Mouse (Mus musculus) frontal cortex, postnatal 10 days (tissue): ENCODE measurements around the gene Rbbp4.
"Not testable (repeated sequence)": the region's sequence is repeated elsewhere in the genome, so short reads cannot be mapped to it uniquely, and the experiment has no call there.

Experiments used
- DNase-seq, 2 experiments: peaks; one replicate each; pipeline ENCODE4 v3.0.0; 2022; ENCODE audit warnings: low spot score in 2 of 2, mixed read lengths in 1 of 2

Gene Rbbp4

DNA sequence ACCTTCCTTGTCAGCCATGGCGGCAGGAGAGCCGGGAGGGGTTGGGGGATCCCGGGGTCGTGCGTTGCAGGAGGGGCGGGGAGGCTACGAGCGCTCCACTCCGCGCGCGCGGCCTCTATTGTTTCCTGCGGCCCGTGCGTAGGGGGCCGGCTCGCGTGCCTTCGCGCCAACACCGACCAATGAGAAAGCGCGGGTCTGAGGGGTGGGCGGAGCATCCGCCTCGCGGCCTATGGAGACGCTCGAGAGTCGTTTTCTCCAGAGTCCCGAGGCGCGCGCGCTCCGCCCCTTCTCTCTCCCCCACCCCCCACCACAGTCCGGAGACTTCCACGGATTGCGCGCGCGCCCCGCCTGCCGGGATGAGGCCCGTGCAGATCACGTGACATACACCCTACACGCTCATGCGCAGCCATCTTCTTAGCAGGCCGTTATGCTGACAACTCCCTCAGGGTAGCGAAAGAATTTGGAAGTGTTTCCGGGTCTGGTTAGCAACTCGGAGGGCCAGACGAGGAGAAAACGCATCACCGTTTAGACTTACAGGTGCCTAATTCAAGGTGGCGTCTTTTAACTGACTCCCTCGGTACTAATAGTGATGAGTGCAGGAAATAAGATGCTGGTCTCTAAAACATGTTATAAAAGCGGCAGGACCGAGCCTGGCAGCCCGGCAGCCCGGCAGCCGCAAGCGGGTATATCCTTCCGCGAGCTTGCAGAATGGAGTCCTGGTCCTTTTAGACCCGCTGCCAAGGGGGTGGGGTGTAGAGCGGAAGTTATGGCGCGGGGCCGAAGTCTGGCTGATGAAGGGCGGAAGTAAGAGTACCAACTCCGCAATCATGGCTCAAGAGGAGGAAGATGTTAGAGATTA is at the start of gene Rbbp4, which contains the start of gene Zbtb8os:
TSS of gene Rbbp4 (minus strand) at position 155 of the 859 bp plus-strand sequence.
TSS of gene Zbtb8os (plus strand) at position 480 of the 859 bp plus-strand sequence.
- DNase-seq: peak; percentile 96 to 97

DNA sequence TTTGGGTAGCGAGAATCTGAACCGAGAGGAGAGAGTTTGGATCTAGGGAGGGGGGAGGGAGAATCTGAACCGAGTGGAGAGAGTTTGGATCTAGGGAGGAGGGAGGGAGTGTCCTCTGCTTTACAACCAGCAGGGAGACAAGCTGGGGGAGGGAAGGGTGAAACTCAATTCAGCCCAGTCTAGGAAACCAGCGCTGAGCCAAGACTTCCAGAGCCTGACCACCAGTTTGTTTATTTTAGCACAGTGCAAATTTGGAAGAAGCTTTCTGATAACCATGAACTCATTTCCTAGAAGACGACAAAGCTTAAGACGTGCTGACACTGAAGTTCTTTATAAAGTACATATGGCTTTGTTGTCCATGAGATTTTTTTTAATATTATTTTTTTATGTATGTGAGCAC is 49.3 kb upstream of the Rbbp4 start:
- no peak for DNase-seq

DNA sequence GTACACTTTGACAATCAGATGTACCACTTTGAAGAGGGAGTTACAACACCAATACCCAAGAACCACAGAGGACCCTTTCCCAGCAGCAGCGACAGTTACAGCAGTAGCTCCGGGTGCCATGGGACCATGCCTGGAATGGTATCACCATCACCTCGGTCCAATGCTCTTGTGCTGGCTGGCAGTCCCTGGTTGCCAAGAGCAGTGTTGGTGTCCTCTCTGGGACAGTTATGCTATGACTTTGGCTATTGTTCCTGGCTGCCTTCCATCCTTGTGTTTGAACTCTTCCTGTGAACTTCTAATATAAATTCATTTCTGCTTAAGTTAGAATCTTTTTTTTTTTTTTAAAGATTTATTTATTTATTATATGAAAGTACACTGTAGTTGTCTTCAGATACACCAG is 48.4 kb upstream of the Rbbp4 start:
- DNase-seq: no peak

DNA sequence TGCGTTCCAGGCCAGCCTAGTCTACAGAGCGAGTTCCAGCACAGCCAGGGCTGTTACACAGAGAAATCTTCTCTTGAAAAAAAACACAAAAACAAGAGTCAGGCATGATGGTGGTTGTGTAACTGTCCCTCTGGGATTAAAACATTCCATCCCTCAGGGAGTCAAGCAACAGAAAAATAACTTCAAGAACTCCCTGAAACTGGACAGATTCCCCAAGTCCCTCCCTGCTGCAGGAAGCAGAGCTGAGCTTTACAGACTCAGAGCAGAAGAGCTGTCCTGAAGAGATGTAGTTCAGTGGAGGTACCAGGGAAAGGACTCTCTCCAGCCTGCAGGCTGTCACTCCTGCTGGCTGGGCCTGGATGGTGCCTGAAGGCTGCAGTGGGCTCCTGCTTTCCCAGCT is 47.3 kb upstream of the Rbbp4 start:
- no peak for DNase-seq

DNA sequence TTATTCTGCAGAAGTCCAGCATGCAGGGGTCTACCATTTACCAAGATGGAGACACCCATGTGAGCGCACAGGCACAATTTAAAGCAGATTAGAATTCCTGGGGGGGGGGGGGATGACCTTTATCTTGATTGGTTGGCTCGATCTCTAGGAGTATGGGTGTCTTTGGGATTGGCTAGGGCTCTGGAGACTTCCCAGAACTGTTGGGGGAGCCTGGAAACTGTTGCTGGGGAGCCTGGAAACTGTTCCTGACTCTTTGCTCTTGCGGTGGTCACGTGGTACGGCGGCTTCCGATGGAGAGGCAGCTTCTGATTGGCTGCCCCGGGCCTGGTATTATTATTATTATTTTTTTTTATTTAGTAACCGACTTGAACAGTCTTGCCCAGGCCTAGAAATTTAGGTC is 46.9 kb upstream of the Rbbp4 start:
- DNase-seq: no peak

DNA sequence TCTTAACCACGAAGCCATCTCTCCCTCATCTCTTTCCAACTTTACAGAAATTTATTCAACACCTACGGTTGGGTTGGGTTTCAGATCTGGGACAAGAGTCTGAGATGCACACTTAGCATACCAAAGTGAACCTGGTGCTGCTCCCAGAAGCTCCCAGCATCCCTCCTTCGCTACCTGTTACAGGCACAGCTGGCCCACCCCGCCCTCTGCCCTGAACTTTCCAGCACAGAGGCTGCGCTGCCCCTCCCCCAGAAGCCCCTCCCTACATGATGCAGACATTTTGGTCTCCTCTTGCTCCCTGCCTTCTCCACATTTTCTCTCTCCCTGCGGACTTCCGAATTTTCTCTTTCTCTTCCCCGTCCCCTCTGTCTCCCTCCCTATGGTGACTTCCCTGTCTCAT is 46.0 kb upstream of the Rbbp4 start:
- DNase-seq: no peak

DNA sequence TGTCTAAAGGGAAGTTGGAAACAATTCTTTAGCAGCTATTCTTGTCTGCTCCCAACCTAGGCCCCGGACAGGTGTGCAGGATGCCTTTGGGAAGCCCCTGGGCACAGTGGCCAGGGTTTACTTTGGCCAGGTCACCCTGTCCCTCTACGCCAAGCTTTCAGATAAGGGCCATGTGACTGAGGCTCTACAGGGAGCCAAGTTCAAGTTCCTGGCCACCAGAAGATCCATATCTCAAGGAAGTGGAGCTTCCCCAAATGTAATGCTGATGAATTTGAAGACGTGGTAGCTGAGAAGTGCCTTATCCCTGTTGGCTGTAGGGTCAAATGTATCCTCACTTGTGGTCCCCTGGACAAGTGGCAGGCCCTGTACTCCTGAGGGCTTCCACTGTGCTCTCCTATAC is 44.6 kb upstream of the Rbbp4 start:
- DNase-seq: no peak

DNA sequence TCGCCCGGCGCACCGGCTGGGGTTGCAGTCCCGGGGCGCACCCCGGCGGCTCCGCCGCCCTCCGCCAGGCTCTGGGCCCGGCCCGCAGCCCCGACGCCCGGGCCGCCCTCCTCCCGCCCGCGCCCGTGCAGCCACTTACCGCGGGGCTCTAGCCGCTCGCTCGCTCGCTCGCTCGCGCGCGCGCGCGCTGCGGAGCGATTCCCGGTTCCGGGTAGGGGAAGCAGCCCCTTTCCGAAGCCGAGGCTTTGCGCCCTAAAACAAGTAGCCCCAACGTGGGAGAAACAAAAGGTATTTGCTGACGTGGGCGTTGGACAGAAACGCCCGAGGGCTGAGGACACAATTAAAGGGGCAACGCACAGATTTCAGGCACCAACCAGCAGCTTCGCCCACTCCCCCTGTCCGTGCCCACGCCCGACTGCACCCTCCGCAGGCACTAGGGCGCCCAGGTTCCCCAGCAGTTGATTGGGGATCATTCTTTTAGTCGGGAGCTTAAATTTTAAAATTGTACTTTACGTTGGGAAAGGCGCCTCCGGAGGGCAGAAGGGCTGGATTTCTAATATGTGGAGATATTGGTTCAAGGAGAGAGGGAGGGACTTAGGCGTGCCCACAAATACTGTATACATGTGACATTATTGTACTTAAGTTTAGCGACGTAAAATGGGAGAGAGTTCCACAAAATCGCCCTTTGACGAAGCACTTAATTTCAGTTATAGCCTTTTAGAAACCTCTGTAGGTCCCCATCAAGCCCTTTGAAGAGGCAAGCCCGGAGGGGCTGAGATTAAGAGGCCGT is 42.6 kb upstream of the Rbbp4 start, which contains the start of gene Zbtb8a:
TSS of gene Zbtb8a (minus strand) at position 516 of the 790 bp plus-strand sequence.
- DNase-seq: peak in 1 of 2 experiments; percentile 31

DNA sequence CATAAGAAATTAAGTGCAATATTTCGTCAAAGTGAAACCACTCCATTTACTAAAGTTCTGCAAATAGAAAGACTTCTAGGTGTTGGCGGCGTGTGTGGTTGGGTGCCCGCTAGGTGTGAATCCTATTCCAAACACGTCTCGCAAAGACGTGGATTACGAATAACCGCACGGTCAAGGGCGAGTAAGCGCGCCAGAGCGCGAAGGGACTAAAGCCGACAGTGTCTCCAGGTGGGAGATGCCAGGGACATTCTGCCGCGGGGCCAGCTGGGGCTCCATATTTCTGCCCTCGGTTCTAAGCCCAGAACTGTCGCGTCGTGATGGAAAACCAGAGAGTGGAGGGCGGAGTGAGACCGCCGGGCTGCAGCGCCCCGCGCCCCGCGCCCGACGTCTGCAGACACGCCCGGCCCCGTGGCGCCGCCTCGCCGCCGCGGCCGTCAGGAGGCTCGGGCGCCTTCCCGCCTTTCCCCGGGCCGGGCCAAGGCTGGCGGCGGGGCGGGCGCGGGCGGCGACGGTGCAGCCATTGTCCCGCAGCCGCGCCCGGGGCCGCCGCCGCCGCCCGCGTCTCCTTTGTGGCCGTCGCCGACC is 41.9 kb upstream of the Rbbp4 start:
- peak in 1 of 2 experiments; percentile 42 for DNase-seq

DNA sequence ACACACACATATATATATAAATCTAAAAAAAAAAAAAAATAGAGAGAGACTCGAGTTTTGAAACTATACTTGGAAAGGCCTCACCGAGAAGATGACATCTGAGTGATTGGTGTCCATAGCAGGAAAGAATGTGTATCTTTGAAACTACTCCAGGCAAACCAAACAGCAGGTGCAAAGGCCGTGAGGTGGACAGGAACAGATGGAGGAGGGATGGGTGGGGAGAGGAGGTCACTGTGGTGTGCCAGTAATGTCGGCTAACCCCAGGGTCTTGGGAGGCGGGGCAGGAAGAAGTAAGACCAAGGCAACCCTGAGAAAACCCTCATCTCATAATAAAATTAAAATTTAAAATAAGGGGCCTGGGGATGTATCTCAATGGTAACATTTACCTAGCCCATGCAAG is 40.7 kb upstream of the Rbbp4 start:
- DNase-seq: no peak

DNA sequence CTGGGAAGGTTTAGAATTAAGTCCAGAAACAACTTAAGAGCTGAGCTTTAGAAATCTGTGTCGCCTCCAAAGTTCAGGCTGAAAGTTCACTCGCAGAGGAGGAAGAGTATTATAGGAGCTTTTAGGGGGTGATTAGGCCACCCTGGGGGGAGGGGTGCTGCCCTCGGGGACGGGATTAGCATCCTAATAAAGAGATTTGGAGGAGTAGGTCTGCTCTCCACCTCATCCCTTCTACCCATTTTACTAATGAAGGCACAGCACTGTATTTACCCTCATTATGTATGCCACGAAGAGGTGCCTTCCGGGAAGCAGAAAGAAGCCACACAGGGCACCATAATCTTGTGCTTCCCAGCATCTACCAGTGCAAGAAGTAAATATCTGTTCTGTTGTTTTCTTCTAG is 39.8 kb upstream of the Rbbp4 start:
- no peak for DNase-seq

DNA sequence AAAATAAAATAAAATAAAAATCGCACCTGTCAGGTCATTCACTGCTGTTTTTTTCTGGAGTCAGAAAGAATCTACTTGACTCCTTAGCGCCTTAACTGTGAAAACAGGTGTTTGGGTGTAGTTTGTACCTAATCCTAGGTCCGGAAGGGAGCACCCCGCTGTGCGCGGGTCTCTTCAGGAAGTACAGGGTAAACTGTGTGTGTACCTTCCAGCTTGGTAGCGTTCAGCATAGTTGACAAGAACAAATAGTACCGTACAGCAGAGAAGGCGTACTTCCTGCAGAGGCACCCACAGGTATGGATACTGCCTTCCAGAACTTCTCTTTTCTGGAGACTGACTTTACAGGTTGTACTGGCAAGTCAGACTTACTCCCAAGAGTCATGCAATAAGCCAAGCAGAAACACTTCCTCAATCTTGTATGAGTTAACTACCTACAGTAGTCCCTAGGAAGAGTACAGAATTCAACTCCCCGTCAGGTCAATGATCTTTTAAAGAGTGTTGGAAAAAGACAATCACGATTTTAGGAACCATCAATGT is 39.1 kb upstream of the Rbbp4 start:
- no peak for DNase-seq

DNA sequence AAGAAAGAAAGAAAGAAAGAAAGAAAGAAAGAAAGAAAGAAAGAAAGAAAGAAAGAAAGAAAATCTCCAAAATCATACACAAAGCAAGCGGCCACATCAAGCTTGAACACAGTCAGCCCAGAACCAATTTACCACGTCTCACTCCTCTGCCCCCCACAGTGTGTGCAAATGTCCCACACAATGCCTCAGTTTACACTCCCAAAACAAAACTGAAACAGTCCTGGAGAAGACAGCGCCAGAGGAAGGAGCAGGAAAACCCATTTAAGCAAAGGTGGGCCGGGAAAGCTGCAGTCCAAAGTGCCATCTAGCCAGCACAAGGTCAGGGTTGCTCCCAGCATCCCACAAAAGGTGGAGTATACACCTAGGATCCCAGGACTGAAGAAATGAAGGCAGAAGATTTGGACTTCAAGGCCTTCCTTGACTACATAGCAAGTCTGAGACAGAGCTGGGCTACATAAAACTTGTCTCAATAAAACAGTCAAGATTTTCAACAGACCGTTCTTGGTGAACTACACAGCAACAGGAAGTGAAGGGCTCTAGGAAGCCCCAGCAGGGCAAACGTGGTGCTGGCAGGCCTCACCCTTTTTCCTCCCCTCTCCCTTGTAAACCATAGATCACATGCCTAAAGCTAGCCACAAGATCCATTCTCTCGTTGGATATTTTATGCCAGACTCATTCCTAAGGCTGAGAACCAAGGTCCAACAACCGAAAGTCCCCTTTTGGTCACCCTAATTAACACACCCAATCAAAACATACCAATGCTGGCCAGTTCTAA is 38.2 kb upstream of the Rbbp4 start:
- DNase-seq: no peak

DNA sequence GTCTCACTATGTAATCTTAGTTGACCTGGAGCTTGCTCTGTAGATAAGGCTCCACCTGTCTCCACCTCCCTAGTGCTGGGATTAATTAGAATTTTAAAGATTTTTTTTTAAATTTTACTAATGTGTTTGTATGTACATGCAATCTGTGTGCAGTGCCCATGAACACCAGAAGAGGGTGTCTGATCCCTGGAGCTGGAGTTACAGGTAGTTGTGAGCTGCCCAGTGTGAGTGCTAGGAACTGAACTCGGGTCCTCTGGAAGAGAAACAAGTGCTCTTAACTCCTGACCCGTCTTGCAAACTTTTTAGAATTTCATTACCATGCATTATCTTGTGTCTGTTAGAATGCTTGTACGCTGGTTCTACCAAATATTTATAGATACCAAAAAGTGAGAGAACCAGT is 36.2 kb upstream of the Rbbp4 start:
- DNase-seq: no peak

DNA sequence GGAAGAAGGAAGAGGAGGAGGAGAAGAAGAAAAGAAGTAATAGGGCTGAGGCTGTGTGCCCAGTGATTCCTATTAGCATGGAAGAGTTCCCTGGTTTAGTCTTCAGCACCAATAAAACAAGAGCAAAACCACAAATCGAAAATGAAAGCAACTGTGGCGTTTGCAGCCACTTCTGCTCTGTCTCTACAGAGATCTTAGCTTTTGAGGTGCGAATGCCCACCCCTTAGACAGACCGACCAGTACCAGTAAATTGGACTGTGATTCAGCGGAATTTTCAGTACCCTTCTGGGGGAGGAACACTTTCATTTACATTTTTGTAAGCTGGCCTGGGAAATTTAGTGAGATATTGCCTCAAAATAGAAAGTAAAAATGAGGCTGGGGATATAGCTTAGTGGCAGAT is 30.1 kb upstream of the Rbbp4 start:
- DNase-seq: no peak

DNA sequence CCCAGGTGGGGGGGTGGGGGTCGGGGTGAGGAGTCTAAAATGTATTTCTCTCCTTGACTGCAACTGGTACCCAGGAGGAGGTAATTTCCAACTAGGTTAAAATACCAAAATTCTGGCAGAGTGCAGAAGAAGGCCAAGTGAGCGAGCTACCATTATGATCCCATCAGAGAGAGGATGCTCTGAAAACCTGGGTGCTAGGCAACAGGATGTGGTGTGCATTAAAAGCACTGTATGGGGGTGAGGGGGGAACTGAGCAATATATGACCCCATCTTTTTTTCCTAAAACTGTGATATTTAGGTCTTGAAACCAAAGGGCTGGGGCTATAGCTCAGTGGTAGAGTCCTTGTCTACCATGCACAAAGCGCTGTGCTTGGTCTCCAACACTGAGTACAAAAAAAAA is 29.2 kb upstream of the Rbbp4 start:
- DNase-seq: no peak

DNA sequence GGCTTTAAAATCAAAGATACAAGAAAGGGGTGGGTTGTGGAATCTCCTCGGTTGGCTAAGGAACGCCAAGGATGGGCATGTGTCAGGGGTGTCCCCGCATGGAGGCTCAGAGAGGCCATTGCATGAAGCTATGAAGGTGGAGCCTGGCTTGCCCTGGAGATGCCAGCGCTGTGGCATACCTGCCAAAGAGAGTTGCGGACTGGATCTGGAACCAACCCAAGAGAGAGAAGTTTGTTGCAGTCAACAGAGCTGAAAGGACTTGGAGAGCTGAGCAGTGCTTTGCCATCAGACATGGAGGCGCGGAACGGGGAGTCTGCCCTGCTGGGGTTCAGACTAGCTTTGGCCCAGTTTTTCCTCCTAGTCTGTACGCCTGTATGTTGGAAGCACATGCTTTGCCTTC is 28.3 kb upstream of the Rbbp4 start:
- no peak for DNase-seq

DNA sequence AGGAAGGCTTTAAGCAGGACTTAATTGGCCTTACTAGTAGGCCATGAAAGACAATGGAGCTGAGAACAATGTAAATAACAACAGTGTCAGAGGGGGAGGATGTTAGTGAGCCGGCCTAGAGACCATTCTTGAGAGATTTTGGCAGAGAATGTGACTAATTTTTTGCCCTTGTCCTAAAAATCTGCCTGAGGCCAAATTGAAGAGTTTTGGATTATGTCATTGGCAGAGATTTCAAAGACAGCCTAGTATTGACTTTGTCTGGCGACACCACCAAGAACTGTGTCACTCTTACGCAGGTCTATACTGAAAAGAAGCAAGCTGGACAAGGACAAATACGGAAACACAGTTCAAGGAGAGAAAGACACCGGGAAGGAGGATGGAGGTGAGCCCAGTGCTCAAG is 27.6 kb upstream of the Rbbp4 start:
- no peak for DNase-seq

DNA sequence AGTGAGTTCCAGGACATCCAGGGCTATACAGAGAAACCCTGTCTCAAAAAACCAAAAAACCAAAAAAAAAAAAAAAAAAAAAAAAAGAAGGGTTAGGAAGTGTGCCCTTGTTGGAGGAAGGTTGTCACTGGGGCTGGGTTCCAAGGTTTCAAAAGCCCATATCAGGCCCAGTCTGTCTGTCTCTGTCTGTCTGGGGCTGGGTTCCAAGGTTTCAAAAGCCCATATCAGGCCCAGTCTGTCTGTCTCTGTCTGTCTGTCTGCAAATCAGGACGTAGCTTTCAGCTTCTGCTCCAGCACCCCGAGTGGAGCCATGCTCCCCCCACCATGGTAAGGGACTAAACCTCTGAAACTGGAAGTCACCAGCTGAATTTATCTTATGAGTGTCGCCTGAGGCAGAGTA is 27.1 kb upstream of the Rbbp4 start:
- not testable (repeated sequence) for DNase-seq

DNA sequence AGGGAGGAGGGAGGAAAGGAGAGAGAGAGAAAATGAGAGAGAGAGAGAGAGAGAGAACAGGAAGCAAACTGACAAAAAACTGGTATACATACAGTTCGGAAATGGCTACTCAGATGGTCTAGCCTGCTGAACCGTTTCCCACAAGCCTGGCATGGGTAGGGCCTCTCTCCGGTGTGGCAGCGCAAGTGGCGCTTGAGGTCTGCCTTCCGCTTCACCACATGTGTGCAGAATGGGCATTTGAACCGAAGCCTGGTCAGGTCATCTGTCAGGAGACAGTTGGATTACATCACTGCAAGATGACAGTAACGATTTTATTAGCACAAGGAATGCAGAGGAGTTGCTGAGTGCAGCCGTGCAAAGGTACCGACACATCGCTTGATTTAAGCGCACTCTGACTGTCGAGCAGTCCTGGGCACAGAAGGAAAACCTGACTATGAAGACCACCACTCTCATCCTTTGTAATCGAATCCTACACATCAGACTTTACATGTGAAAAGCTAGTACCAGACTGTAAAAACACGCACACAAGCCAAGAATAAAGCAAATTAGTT is 22.5 kb upstream of the Rbbp4 start:
- DNase-seq: no peak

DNA sequence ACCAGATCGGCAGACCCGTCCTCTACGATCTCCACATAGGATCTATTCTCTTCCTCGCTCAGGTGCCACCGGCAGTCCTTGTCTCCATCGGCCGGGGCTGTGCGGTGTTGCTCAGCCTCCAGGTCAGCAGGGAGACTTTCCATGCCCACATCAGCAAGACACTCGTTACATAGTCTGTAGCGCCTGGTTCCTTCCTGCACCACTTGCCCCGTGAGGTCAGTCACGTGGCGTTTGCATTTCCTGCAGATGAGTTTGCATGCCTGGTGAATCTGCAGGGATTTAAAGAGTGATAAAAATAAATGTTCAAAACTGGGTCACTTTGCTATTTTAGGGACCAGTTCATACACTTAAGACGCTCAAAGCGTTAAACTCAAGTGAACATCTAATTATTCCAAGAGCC is 19.1 kb upstream of the Rbbp4 start:
- DNase-seq: no peak
